In the genomic region with DNA sequence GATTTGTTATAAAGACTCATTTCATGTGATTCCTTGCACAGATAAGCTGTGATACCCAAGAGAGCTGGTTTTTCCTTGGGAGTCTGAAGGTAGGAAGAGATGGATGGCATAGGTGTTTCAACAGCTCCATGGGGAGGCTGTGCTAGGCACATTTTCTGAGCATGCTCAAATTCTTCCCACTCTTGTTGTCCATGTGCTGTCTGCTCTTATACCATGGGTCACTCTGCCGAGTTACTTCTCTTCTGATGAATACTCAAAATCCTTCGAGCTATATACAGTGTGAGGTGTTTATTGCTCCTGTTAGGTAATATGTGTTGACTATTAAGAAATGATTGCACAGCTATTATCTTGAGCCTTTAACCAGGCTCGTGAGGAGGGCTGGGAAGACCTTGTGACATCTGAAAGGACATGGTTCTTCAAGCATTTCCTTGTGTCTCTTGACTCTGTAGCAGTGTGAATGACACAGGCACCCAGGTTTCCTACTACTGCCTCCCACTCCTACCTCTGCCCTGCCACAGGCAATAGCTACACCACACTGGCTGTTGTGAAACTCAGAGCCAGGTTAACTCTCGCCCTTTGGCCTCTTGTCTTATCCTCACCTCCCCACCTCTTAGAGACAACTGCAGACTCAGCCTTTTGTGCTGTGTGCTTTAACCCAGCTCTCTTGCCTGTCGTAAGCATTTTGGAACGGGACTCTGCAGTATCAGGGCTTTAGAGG, we compare ENCODE assay signal across 1 mouse cellular context.
TF ChIP-seq lines count a peak whose summit lies in the region.

No protein-coding gene starts in this region.

TF ChIP-seq in CH12.LX, 34 proteins besides CTCF, POLR2A, EP300 and RAD21:
- TF ChIP-seq MAZ (IDR thresholded peaks at IDR 0.05; ENCODE audit: low read depth, low read length) (no peak), MAFK (IDR thresholded peaks at IDR 0.05; ENCODE audit: insufficient replicate concordance, low read length) (peak; percentile 9; the same call in 1 of the 2 replicates), SIN3A (IDR thresholded peaks at IDR 0.05; ENCODE audit: low read length) (no peak)
